Mouse (Mus musculus): ENCODE data around the gene Slc35f4.

The Slc35f4 gene

DNA sequence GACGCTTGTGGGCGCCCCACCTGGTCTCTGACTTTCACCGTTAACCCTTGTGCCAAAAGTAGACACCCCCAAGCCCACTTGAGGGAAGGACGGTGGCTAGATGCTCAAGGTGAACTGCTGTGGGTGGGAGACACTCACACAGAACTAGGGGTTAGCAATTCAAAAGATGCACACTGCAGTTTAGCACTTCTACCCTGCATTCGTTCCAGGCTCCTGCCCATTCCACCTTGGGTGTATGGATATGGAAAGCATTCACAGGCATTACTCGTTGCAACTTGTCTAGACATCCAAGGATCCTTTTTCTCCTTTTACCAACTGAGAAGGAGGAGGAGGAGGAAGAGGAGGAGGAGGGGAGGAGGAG, at the start of gene Slc35f4:
Gene Slc35f4, minus strand, starts transcription at position 116 of the 361 bp plus-strand sequence.
- no peak for DNase-seq

DNA sequence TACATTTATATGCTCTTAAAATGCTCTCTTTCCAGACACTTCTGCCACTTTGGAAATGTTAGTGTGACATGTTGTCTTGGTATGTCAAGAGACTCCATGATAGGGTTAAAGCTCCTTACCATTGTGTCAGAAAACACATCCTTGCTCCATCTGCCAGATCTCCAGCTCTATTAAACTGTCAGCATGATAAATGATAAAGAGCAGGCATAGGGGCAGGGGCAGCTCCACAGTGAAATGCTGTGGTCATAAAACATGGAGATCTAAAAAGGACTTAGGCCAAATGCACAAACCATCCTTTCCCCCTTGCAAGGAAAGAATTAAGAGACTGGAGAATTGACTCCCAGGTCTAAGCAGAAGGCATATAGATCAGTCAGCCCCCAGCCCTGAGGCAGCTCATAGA, 42.5 kb upstream of the Slc35f4 start:
- DNase-seq = no peak

DNA sequence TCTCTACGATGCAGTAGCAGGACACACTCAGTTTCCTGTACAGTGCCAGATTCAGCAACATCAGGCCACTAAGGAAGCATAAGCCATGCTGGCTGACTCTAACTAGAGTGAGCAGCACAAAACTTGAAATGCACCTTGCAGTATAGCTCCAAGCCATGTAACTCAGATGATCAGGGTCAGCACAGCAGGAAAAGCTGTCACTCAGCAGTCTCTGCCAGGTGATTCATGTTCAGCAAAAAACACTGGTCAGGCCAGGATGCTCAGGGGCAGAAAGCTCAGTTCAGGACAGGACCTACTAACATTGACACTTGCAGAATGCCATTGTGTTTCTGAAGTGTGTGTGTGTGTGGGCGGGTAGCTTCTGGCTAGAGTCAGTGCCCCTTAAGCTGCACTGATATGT, 34.9 kb upstream of the Slc35f4 start:
- peak; percentile 10 for DNase-seq

DNA sequence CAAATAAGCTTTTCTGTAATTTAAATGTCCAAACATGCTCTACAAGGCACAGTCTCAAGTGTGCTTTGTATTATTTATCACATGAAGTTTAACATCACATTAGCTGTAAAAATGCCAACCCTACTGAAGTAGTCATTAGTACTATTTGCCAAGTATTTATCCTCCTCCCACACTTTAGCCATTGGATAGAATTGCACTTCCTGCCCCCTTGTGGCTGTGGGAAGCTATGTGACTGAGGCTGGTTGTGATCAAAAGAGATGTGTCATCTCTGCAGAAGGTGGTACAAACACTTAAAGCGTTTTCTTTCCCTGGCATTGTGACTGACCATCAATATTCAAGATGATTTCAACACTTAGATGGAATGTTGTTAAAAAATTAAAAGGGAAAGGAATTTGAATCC, 14.3 kb upstream of the Slc35f4 start:
- DNase-seq = peak; percentile 43

GRCm38 (mm10) chr14:49525176-49525930, 493 bp downstream of the Slc35f4 start:
- DNase-seq = peak; percentile 22

- DNase-seq = no peak
Measured at GRCm38 (mm10) chr14:49524665-49525064, 1.2 kb downstream of the Slc35f4 start.

- DNase-seq = no peak
Measured at GRCm38 (mm10) chr14:49515096-49515665, 10.7 kb downstream of the Slc35f4 start.

DNA sequence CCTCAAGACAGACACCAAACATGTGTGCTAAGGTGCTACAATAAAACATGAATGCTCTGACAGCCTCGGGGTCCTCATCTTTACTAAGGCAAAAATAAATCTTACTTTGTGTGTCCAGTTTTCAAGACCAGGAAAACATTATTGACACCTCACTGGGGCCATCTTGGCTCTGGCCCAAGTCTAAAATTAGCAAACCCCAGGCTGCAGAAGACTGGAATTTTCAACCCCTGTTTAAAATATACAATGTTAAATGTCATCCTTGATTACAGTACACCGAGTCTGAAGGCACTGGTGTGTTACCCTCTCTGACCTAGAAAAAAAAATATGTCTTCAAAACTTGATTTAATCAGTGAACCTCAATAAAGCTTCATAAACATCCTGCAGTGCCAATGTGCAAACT, 11.7 kb downstream of the Slc35f4 start:
- no peak for DNase-seq

DNA sequence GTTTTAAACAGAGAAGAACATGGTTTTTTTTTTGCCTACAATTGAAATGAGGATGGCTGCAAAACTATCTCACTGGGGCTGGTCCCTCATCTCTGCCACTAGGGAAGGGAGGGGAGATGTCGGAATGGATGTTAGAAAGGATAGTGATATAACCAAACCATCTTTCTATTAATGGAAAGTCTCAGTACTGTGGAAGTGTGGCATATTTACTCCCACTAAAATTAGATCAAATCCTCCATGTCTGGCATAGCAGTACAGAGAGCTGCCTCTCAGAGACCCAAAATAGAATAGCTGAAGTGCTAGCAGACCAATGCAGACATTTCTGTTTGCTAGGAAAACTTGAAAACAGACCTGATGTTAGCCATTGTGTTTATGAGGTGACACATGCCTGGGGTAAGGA, 30.7 kb downstream of the Slc35f4 start:
- DNase-seq = no peak

DNA sequence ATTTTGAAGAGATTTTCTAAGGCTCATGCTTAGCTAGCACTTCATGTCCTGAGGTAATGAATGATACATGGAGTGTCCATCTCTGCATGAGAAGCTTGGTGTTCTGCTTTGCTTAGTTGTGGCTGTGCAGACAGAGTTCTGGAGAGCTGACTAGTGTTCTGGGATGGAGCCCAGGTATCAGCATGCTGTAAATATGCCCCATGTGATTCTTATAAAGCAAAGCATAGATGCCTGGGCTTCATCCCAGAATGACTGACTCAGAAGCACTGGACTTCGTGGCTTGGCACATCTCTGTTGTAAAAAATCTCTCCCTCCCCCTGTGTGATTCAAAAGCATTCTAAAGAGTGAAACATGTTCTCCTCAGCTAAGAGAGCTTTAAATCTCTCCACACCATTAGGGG, 32.1 kb downstream of the Slc35f4 start:
- DNase-seq = peak; percentile 83

- DNase-seq = no peak
Measured at GRCm38 (mm10) chr14:49492506-49492905, 33.3 kb downstream of the Slc35f4 start.

DNA sequence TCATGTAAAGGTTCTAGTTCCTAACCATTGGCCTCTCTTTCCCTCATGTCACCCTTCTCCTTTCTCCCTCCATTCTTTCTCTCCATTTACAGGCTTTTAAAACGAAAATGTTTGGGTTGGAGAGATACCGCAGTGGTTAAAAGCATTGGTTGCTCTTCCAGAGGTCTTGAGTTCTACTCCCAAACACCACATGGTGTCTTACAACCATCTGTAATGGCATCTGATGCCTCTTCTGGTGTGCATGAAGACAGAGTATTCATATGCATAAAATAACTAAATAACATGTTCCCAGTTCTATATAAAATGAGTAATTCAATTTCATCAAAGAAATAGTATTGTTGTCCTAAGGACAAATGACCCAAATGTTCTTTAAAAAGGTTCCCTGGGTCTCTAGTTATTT, 49.2 kb downstream of the Slc35f4 start:
- no peak for DNase-seq

DNA sequence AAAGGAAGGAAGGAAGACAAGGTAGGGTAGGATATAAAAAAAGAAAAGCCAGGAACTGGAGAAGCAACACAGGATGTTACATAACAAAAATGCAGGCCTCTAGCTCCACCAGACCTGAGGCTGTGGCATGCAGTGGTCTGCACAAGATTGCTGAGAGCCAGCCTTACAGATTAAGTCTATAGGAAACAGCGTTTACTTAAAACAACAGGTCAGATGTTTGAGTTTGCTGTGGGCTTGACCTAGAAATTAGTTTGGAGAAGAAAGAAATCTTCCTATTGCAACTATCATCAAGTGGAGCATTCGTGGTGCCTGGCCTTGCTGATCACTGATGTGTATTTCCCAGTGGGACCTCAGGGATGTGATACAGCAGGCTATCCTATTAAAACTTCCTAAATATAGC, 64.1 kb downstream of the Slc35f4 start:
- no peak for DNase-seq

DNA sequence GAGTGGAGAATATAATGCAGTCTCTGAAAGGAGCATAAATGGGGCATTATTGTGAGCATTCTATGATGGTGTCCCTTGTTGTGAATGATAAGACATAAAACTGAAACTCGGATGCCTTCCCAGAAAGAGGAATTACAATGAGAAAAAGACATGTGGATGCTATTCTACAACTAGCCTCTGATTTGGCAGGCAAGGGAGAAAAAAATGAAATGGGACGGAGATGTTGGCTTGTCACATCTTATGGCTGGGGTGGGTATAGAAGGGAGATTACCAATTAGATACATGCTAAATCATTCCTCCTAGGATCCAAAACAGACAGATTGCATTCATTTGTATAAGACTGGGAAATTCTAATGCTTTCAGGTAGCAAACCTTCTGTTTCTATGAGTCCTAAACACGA, 65.0 kb downstream of the Slc35f4 start:
- no peak for DNase-seq

DNA sequence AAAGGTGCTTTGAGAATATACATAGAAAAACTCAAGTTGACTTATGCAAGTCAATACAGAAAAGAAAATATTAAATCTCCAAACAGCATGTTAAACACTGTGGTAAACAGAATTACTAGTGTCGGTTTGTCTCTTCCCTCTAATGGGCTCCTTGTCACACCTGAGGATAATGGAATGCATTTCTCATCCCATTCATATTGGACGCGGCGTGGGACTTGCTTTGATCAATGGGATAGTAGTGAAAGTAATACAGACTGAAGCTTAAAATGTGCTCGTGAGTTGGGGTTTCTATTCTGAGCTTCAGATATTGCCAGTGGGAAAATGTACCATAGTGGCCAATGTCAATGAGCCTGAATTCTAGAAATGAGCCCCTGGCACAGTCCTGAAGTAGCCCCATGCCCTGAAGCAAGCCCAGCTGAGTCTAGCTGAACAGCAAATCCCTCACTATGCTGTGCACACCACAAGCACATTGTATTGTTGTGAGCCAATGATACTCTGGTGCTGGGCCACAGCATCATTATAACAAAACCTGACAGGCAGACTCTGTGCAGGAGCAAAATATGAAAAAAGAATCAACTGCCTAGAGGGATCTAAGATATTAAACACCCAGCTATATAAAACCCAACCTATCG, 71.4 kb downstream of the Slc35f4 start:
- DNase-seq = no peak

DNA sequence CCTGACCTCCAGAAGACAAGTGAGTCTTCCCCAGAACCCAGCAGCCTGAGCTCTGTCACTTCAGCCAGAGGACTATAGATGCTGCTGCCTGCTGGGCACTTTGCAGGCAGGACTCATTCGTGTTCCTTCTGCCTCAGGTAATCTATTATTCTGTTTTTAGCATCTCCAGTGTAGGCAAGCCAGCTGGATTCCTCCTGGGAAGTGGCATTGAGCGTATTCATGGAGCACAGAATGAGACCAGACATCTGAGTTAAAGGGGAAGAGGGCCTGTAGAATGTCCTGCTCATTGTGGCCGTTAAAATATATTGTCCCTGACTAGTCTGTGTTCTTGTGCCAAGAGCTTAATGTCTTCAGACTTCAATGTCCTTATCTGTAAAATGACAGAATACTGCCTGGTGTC, 72.1 kb downstream of the Slc35f4 start:
- no peak for DNase-seq

- DNase-seq = no peak
Measured at GRCm38 (mm10) chr14:49447669-49448068, 78.2 kb downstream of the Slc35f4 start.

DNA sequence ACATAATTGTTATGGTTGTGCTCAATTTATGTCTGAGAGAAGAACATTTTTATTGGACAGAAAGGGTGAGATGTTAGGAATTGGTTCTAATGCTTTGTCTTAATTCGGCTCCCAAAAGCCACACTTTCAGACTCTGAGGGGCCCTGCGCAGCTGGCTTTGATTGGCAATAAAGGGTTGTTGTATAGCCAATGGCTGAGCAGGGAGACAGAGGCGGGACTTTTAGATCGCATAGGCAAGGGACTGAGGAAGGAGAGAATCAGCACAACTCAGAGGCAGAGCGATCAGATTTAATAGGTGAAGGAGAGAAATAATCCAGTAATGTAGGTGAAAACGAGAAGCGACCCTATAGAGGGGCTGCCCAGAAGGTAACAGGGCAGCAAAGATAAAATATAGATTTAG, 79.4 kb downstream of the Slc35f4 start:
- no peak for DNase-seq

DNA sequence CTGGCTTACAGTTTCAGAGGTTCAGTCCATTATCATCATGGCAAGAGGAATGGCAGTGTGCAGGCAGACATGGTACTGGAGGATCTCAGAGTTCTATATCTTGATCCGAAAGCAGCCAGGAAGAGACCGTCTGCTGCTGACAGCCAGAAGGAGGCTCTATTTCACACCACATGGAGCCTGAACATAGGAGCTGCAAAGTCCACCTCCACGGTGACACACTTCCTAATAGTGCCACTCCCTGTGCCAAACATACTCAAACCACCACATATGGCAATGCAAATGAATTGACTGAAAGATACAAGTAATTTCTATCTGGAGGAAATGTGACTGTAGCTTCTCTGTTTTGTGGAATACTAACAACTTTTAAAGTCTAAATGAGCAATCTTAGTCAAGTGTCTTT, 89.0 kb downstream of the Slc35f4 start:
- DNase-seq = no peak

DNA sequence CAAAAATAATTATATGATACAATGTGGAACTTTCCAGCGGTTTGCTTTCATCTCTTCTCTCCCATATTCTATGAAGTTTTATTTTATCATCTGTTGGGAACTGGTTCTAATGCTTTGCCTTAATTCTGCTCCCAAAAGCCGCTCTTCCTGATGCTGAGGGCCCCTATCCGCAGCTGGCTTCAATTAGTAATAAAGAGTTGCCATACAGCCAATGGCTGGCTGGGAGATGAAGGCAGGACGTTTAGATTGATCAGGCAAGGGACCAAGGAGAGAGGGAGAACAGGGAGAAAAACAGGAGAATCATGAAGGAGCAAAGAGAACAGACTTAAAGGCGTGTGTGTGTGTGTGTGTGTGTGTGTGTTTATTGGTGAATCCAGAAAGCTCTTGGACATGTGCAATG, 94.0 kb downstream of the Slc35f4 start:
- DNase-seq = no peak

- no peak for DNase-seq
Measured at GRCm38 (mm10) chr14:49392482-49392881, 133.4 kb downstream of the Slc35f4 start.

DNA sequence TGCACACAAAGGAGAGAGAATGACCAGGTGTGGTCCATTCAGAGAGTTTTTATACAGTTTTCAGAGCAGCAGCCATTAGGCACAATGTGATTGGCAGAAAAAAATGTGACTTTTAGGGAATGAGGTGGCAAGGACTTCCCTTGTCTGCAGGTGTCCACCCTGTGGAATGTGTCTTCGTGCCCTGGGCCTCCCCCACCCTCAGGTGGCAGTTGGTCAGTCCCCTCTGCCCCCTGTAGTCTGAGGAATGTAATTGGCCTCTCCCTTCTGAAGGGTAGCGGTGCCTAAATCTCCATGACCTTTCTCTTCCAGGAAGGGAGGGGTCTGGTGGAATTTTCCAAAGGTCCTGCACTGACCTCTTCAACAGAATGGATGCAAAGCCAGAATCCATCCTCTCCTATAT, 163.7 kb downstream of the Slc35f4 start:
- no peak for DNase-seq

GRCm38 (mm10) chr14:49355561-49355960, 170.3 kb downstream of the Slc35f4 start:
- DNase-seq = no peak

GRCm38 (mm10) chr14:49348897-49349250, 177.0 kb downstream of the Slc35f4 start:
- DNase-seq = peak; percentile 67

All from cerebellum, adult 9-10 months (tissue).